Mouse (Mus musculus): ENCODE measurements around the gene Rgs4. TPM values are rescaled to one million over a fixed set of nuclear protein-coding genes. Genes with fewer than 3 reads are reported as not detected.

The Rgs4 gene
- polyA plus RNA-seq, 1 experiment: 0.53 TPM

- Histone ChIP-seq H3K36me3 (ENCODE audit: control insufficient read depth, insufficient read depth, low read length) (no peaks in the 10 kb centered on the region), H3K27ac (ENCODE audit: control insufficient read depth, insufficient read depth, low read depth, low read length) (no peak overlapping the region), H3K4me1 (ENCODE audit: control insufficient read depth, insufficient read depth, low read length) (no peaks in the 10 kb centered on the region), H3K4me3 (ENCODE audit: control insufficient read depth, low read depth, low read length) (no peak overlapping the region), H3K27me3 (ENCODE audit: control insufficient read depth, insufficient read depth, low read length) (no peaks in the 10 kb centered on the region)
- TF ChIP-seq CTCF (IDR thresholded peaks at IDR 0.05; ENCODE audit: control insufficient read depth, insufficient read depth, insufficient replicate concordance, low read depth, low read length) (no peak), POLR2A (IDR thresholded peaks at IDR 0.05; ENCODE audit: control insufficient read depth, low read depth, low read length) (no peak)
Observed at GRCm38 (mm10) chr1:169726319-169726718, 21.1 kb downstream of the Rgs4 start.

DNA sequence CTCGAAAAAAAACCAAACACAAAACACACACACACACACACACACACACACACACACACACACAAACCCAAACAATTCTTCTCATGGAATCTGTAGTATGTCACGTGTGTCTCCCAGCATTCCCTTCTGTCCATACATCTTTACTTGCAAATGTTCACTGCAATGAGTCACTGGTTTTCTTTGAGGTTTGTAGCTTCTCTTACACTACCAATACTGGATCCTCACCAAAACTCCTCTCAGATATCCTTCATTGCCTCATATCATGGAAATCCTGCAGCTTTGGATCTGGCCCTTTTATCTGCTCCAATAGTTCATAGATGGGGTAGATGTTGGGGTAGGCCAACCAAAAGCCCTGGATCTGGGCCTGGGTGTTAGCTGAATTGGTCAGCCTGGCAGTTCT, 25.6 kb downstream of the Rgs4 start:
- no peaks in the 10 kb centered on the region for H3K4me1 ChIP-seq (ENCODE audit: control insufficient read depth, insufficient read depth, low read length)
- H3K4me3 ChIP-seq (ENCODE audit: control insufficient read depth, low read depth, low read length): no peak overlapping the region
- no peaks in the 10 kb centered on the region for H3K27me3 ChIP-seq (ENCODE audit: control insufficient read depth, insufficient read depth, low read length)
- no peak overlapping the region for H3K27ac ChIP-seq (ENCODE audit: control insufficient read depth, insufficient read depth, low read depth, low read length)
- H3K36me3 ChIP-seq (ENCODE audit: control insufficient read depth, insufficient read depth, low read length): no peaks in the 10 kb centered on the region
- TF ChIP-seq CTCF (IDR thresholded peaks at IDR 0.05; ENCODE audit: control insufficient read depth, insufficient read depth, insufficient replicate concordance, low read depth, low read length) (no peak), POLR2A (IDR thresholded peaks at IDR 0.05; ENCODE audit: control insufficient read depth, low read depth, low read length) (no peak)

DNA sequence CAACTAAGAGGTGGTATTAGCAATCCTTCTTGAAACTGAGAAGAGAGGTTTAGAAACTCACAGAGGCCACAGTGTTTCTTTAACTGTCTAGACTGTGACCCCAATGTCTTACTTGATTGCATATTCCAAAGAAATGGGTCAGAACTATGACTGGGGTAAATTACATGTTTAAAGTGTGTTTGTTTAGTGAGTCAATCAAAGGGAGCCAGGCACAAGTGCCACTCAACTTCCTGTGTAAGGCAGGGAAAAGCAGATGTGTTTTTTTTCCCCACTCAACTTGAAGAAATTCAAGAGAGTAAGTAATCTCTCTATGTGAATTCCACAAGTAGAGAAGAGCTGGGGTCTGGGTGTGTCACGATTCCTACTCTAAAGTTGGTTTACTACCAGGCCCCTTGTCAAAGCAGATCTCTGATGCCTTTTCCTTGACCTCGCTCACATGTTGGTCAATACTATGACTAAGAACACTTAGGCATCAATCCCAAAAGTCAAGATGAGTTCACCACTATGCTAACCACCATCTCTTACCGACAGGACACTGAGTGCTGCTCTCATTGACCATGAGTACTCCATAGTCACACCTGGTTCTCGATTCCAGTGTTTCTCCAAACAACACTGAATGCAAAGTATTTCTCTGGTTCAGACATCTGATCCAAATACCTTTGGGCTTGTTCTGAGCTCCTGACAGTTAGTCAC, 42.9 kb downstream of the Rgs4 start:
- H3K27me3 ChIP-seq (ENCODE audit: control insufficient read depth, insufficient read depth, low read length): no peaks in the 10 kb centered on the region
- TF ChIP-seq CTCF (IDR thresholded peaks at IDR 0.05; ENCODE audit: control insufficient read depth, insufficient read depth, insufficient replicate concordance, low read depth, low read length) (no peak), POLR2A (IDR thresholded peaks at IDR 0.05; ENCODE audit: control insufficient read depth, low read depth, low read length) (no peak)
- H3K27ac ChIP-seq (ENCODE audit: control insufficient read depth, insufficient read depth, low read depth, low read length): no peak overlapping the region
- H3K36me3 ChIP-seq (ENCODE audit: control insufficient read depth, insufficient read depth, low read length): no peaks in the 10 kb centered on the region
- H3K4me1 ChIP-seq (ENCODE audit: control insufficient read depth, insufficient read depth, low read length): no peaks in the 10 kb centered on the region
- no peak overlapping the region for H3K4me3 ChIP-seq (ENCODE audit: control insufficient read depth, low read depth, low read length)

- H3K27ac ChIP-seq (ENCODE audit: control insufficient read depth, insufficient read depth, low read depth, low read length): no peak overlapping the region
- H3K4me1 ChIP-seq (ENCODE audit: control insufficient read depth, insufficient read depth, low read length): no peaks in the 10 kb centered on the region
- no peaks in the 10 kb centered on the region for H3K36me3 ChIP-seq (ENCODE audit: control insufficient read depth, insufficient read depth, low read length)
- TF ChIP-seq POLR2A (IDR thresholded peaks at IDR 0.05; ENCODE audit: control insufficient read depth, low read depth, low read length): no peak
- no peak for TF ChIP-seq CTCF (IDR thresholded peaks at IDR 0.05; ENCODE audit: control insufficient read depth, insufficient read depth, insufficient replicate concordance, low read depth, low read length)
- H3K4me3 ChIP-seq (ENCODE audit: control insufficient read depth, low read depth, low read length): no peak overlapping the region
- H3K27me3 ChIP-seq (ENCODE audit: control insufficient read depth, insufficient read depth, low read length): no peaks in the 10 kb centered on the region
Observed at GRCm38 (mm10) chr1:169699184-169699583, 48.3 kb downstream of the Rgs4 start.

- Histone ChIP-seq H3K27me3 (ENCODE audit: control insufficient read depth, insufficient read depth, low read length) (no peaks in the 10 kb centered on the region), H3K36me3 (ENCODE audit: control insufficient read depth, insufficient read depth, low read length) (no peaks in the 10 kb centered on the region), H3K4me1 (ENCODE audit: control insufficient read depth, insufficient read depth, low read length) (no peaks in the 10 kb centered on the region), H3K4me3 (ENCODE audit: control insufficient read depth, low read depth, low read length) (no peak overlapping the region), H3K27ac (ENCODE audit: control insufficient read depth, insufficient read depth, low read depth, low read length) (no peak overlapping the region)
- TF ChIP-seq POLR2A (IDR thresholded peaks at IDR 0.05; ENCODE audit: control insufficient read depth, low read depth, low read length): no peak
- no peak for TF ChIP-seq CTCF (IDR thresholded peaks at IDR 0.05; ENCODE audit: control insufficient read depth, insufficient read depth, insufficient replicate concordance, low read depth, low read length)
Observed at GRCm38 (mm10) chr1:169697236-169697635, 50.2 kb downstream of the Rgs4 start.

GRCm38 (mm10) chr1:169695356-169695755, 52.1 kb downstream of the Rgs4 start:
- TF ChIP-seq CTCF (IDR thresholded peaks at IDR 0.05; ENCODE audit: control insufficient read depth, insufficient read depth, insufficient replicate concordance, low read depth, low read length) (no peak), POLR2A (IDR thresholded peaks at IDR 0.05; ENCODE audit: control insufficient read depth, low read depth, low read length) (no peak)

DNA sequence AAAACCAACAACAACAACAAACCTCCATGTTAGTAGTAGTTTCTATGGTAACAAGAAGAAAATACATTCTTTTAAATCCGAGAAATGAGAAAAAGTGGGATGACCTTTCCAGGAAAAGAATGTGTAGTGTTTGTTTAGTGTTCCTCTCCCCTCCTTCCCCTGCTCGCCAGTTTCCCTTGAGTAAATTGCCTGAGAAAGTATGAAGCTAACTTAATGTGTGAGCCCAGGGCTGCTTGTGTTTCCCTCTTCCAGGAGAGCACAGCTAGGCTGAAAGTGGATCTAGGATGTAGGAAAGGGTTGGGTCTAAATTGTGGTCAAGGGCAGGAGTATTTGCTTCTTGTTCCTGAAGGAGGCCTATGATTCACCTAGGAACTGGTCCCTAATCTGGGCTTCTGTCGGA, 53.9 kb downstream of the Rgs4 start:
- no peaks in the 10 kb centered on the region for H3K4me1 ChIP-seq (ENCODE audit: control insufficient read depth, insufficient read depth, low read length)
- H3K27me3 ChIP-seq (ENCODE audit: control insufficient read depth, insufficient read depth, low read length): no peaks in the 10 kb centered on the region
- TF ChIP-seq POLR2A (IDR thresholded peaks at IDR 0.05; ENCODE audit: control insufficient read depth, low read depth, low read length) (no peak), CTCF (IDR thresholded peaks at IDR 0.05; ENCODE audit: control insufficient read depth, insufficient read depth, insufficient replicate concordance, low read depth, low read length) (no peak)
- no peak overlapping the region for H3K4me3 ChIP-seq (ENCODE audit: control insufficient read depth, low read depth, low read length)
- H3K27ac ChIP-seq (ENCODE audit: control insufficient read depth, insufficient read depth, low read depth, low read length): no peak overlapping the region
- no peaks in the 10 kb centered on the region for H3K36me3 ChIP-seq (ENCODE audit: control insufficient read depth, insufficient read depth, low read length)

More at GRCm38 (mm10) chr1:169695356-169695755, 52.1 kb downstream of the Rgs4 start:
- Histone ChIP-seq H3K4me1 (ENCODE audit: control insufficient read depth, insufficient read depth, low read length) (no peaks in the 10 kb centered on the region), H3K36me3 (ENCODE audit: control insufficient read depth, insufficient read depth, low read length) (no peaks in the 10 kb centered on the region), H3K27me3 (ENCODE audit: control insufficient read depth, insufficient read depth, low read length) (no peaks in the 10 kb centered on the region), H3K4me3 (ENCODE audit: control insufficient read depth, low read depth, low read length) (no peak overlapping the region), H3K27ac (ENCODE audit: control insufficient read depth, insufficient read depth, low read depth, low read length) (no peak overlapping the region)

Measured in testis, adult 2 months (tissue).